Mouse (Mus musculus) heart, embryonic 15.5 days (tissue): ENCODE results near the gene Hat1. TPM values are rescaled to one million over a fixed set of nuclear protein-coding genes. Genes with fewer than 3 reads are reported as not detected.

Experiments
- polyA plus RNA-seq: library from polyadenylated mRNA; unstranded; fragments of >200 nt; fragmentation: Nextera tagmentation; extraction: Ambion mirVana; gene quantifications from 2 replicates; pipeline ENCODE4 v1.2.1, GENCODE M21; 2015

The Hat1 gene
- polyA plus RNA-seq, 1 experiment from 2014 or later = 104 TPM

Other genes starting within 250 kb of the Hat1 start
- 56.7 and 64.0 TPM in 2 replicates for gene Dync1i2, start 177.3 kb upstream of the Hat1 start, polyA plus RNA-seq
- 103 and 107 TPM in 2 replicates for gene Slc25a12, start 21.2 kb upstream of the Hat1 start, polyA plus RNA-seq
- gene Metap1d, start 64.3 kb downstream of the Hat1 start, polyA plus RNA-seq = 38.7 and 39.3 TPM in 2 replicates
- gene Dlx1, start 139.2 kb downstream of the Hat1 start, polyA plus RNA-seq = 0.13 and 0.58 TPM in 2 replicates
- gene Dlx2, start 157.8 kb downstream of the Hat1 start, polyA plus RNA-seq = 0.11 and 0.16 TPM in 2 replicates